Mouse (Mus musculus) neutrophil, adult 59 days (primary cell): ENCODE data around the gene Upk3a. TPM values are rescaled to one million over a fixed set of nuclear protein-coding genes. Genes with fewer than 3 reads are reported as not detected.

Experiments
- total RNA-seq, 2 experiments: library from RNA; stranded (reverse); gene quantifications; 1 replicate in 1 of 2; 2 replicates in 1 of 2; pipeline ENCODE4 v1.2.4; 2023

Upk3a gene
- total RNA-seq = not detected

GRCm38 (mm10) chr15:85016951-85017664 is at the start of gene Upk3a:
Gene Upk3a, plus strand, starts transcription at chr15:85017141.

GRCm38 (mm10) chr15:84987874-84988825 is 28.8 kb upstream of the Upk3a start, which contains the start of gene 5031439G07Rik:
Gene 5031439G07Rik, minus strand, starts transcription at chr15:84988551.

GRCm38 (mm10) chr15:85028648-85029047 is 11.7 kb downstream of the Upk3a start, which contains the start of gene Fam118a:
Gene Fam118a, plus strand, starts transcription at chr15:85028948.

Other genes starting within 250 kb of the Upk3a start
- gene Phf21b, start 161.1 kb upstream of the Upk3a start, total RNA-seq = 1 to 10 TPM; 1.0 to 1.1 TPM
- gene Gm29666, start 97.1 kb upstream of the Upk3a start, total RNA-seq = under 1 TPM; 0.20 TPM
- 10 to 100 TPM; 41.0 to 43.4 TPM for gene Nup50, start 93.7 kb upstream of the Upk3a start, total RNA-seq
- 10 to 100 TPM; 78.0 to 95.9 TPM for gene 5031439G07Rik, start 28.6 kb upstream of the Upk3a start, total RNA-seq
- gene Fam118a, start 11.8 kb downstream of the Upk3a start, total RNA-seq = 1 to 10 TPM; 7.2 to 9.3 TPM
- not detected for gene Smc1b, start 114.8 kb downstream of the Upk3a start, total RNA-seq
- not detected for gene Ribc2, start 114.9 kb downstream of the Upk3a start, total RNA-seq
- 1 to 10 TPM; 2.7 to 4.2 TPM for gene Fbln1, start 188.8 kb downstream of the Upk3a start, total RNA-seq